Mouse (Mus musculus): Measurements from ENCODE around the gene Tmem18.

- TF ChIP-seq CTCF (IDR thresholded peaks at IDR 0.05; ENCODE audit: low read depth, low read length): no peak
- no peak for TF ChIP-seq POLR2A (IDR thresholded peaks at IDR 0.05; ENCODE audit: extremely low read depth, insufficient read depth, low read length)
These were observed 20.6 kb downstream of the Tmem18 start for GRCm38 (mm10) chr12:30604876-30605275.

All from liver, adult 2 months (tissue).